Mouse (Mus musculus): ENCODE measurements around the gene 1600014C10Rik. TPM values are rescaled to one million over a fixed set of nuclear protein-coding genes. Genes with fewer than 3 reads are reported as not detected.

The 1600014C10Rik gene
- polyA plus RNA-seq, 1 experiment from 2014 or later, result 14.9 TPM

GRCm38 (mm10) chr7:38205801-38206200 lies 22.8 kb downstream of the 1600014C10Rik start:
- Histone ChIP-seq H3K27me3 (replicated peaks) (no peaks in the 10 kb centered on the region), H3K9me3 (no peaks in the 10 kb centered on the region), H3K9ac (no peak overlapping the region), H3K4me1 (no peaks in the 10 kb centered on the region), H3K36me3 (no peaks in the 10 kb centered on the region), H3K4me2 (no peak overlapping the region), H3K4me3 (replicated peaks) (no peak overlapping the region), H3K27ac (no peak overlapping the region)
- no peak for ATAC-seq (ENCODE audit: insufficient read depth, low FRiP score, low read depth)
- WGBS, result 66% methylated on average over 2 of the region's 2 CpGs

DNA sequence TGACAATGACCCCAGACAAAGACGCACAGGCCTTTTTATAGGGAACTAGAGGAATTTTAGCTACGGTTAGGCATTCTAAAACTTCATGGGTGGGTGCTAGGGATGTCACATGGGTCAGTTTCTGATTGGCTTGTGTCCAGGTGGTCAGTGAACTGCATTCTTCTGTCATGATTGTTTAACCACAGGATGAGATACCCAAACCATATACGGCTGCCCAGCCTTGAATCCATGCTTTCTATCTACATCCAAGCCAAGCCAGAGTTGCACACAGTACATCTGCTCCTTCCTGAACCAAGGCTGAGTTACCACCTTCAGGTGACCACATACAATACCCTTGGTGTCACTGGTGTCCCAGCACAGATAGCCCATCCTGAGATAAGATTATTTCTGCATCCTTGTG lies 23.5 kb downstream of the 1600014C10Rik start:
- no peak overlapping the region for H3K9ac ChIP-seq
- 68% methylated on average over 3 of the region's 3 CpGs for WGBS

DNA sequence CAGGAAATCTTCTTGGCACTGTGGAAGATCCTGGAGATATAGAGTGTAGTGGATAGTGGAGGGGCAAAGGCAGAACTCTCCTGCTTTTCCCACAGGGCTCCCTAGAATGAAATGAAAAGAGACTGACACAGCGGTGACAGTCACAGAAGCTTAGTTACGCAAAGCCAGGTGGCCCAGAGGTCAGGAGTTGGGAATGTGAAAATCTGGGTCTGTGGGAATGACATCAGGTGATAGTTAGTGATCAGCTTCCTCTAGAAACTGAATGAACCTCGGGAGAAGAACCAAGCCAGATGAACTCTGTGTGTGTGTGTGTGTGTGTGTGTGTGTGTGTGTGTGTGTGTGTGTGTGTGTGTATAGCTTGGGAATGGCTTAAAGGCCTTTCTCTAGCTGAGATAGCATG lies 26.0 kb downstream of the 1600014C10Rik start:
- H3K4me3 ChIP-seq (replicated peaks), result no peak overlapping the region
- H3K27me3 ChIP-seq (replicated peaks), result no peaks in the 10 kb centered on the region
- H3K9me3 ChIP-seq, result no peaks in the 10 kb centered on the region
- ATAC-seq (ENCODE audit: insufficient read depth, low FRiP score, low read depth), result no peak
- WGBS, result 70% methylated on average over 3 of the region's 3 CpGs
- no peak overlapping the region for H3K9ac ChIP-seq
- H3K4me2 ChIP-seq, result no peak overlapping the region
- H3K27ac ChIP-seq, result no peak overlapping the region
- no peaks in the 10 kb centered on the region for H3K36me3 ChIP-seq
- H3K4me1 ChIP-seq, result no peaks in the 10 kb centered on the region

More for the DNA sequence above, 23.5 kb downstream of the 1600014C10Rik start:
- ATAC-seq (ENCODE audit: insufficient read depth, low FRiP score, low read depth), result no peak
- Histone ChIP-seq H3K4me2 (no peak overlapping the region), H3K36me3 (no peaks in the 10 kb centered on the region), H3K4me3 (replicated peaks) (no peak overlapping the region), H3K27ac (no peak overlapping the region), H3K27me3 (replicated peaks) (no peaks in the 10 kb centered on the region), H3K9me3 (no peaks in the 10 kb centered on the region), H3K4me1 (no peaks in the 10 kb centered on the region)

DNA sequence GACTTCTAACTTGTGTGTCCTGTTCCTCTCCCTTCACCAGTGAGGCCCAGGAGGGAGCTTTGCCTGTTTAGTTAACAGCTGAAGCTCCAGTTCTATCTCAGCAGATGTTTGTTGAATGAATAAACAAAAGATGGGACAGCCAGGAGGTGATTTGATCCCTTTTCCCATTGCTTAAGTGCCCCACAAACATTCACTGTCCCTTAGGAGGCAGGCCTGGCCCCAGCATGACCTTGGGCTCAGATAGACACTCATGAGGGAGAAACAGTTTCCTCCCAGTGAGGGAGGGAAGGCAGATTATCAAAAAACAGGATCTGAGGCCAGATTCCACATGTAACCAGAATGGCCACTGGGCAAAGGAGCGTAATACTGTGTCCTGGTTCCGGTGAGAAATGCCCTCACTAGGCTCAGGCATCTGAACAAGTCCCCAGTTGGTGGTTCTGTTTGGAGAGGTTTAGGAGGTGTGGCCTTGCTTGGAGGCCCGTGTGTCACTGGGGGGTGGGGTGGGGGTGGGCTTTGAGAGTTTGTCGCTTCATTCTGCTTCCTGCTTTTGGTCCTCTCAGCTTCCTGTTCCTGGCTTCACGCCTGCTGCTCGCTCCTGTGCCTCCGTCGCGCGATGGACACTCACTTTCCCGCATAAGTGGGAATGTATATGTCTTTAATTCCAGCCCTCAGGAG lies 26.6 kb downstream of the 1600014C10Rik start:
- Histone ChIP-seq H3K27me3 (replicated peaks) (no peaks in the 10 kb centered on the region), H3K27ac (no peak overlapping the region), H3K9ac (no peak overlapping the region), H3K36me3 (no peaks in the 10 kb centered on the region), H3K9me3 (no peaks in the 10 kb centered on the region), H3K4me3 (replicated peaks) (no peak overlapping the region), H3K4me2 (no peak overlapping the region), H3K4me1 (no peaks in the 10 kb centered on the region)
- WGBS, result 51% methylated on average over 11 of the region's 11 CpGs
- no peak for ATAC-seq (ENCODE audit: insufficient read depth, low FRiP score, low read depth)

DNA sequence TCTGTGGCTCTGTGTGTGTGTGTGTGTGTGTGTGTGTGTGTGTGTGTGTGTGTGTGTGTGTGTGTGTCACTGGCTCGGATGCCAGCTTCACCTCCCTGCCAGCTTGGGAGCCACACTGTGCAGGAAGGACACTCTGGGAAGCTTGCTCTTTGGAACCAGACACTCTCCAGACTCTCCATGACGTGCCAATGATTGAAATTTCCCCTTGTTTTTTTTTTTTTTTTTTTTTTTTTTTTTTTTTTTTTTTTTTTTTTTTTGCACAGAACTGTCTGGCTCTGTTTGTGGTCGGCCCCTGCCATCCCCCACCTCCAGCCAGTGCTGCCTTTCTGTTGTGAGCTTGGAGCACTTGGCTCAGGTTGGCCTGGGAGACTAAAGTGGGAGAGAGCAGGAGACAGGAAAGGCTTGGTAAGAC lies 29.6 kb downstream of the 1600014C10Rik start:
- 17% methylated on average over 3 of the region's 3 CpGs for WGBS
- no peaks in the 10 kb centered on the region for H3K27me3 ChIP-seq (replicated peaks)
- no peaks in the 10 kb centered on the region for H3K36me3 ChIP-seq
- H3K9ac ChIP-seq, result no peak overlapping the region
- H3K4me3 ChIP-seq (replicated peaks), result no peak overlapping the region
- H3K4me1 ChIP-seq, result no peaks in the 10 kb centered on the region
- H3K9me3 ChIP-seq, result no peaks in the 10 kb centered on the region
- H3K4me2 ChIP-seq, result no peak overlapping the region
- no peak for ATAC-seq (ENCODE audit: insufficient read depth, low FRiP score, low read depth)
- no peak overlapping the region for H3K27ac ChIP-seq

DNA sequence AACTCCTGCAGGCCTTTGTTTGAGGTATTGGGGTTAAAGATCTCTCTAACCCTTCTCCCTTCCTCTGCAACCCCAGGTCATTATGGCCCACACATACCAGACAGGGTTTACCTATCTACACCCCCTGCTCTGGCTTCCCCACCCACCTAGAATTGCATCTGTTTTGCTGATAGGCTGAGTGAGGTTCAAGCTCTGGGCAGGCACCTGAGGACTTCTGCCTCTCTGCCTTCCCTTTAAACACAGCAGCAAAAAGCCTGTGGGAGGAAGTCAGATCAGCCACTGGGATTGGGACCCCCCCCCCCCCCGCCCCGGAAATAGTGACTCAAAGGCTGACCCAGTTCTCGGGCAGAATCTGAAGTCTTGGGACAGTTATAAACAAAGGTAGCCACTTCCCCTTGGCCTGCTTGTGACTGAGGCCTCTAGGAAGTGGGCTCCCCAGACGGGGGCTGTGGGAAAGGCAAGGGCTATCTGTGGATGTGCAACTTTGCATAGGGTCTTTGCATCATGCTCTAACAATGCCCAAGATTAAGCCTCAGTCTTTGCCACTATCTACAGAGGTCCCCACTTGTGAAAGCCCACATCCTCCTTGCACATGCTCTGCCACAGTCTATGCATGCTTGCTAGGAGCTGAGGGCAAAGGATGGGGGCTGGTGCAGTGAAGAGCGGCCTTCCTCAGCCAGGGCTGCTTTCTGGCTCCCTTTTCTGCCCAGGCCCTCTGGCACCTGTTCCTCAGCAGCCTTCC lies 31.6 kb downstream of the 1600014C10Rik start:
- Histone ChIP-seq H3K9ac (no peak overlapping the region), H3K27ac (no peak overlapping the region), H3K9me3 (no peaks in the 10 kb centered on the region), H3K4me2 (no peak overlapping the region), H3K27me3 (replicated peaks) (no peaks in the 10 kb centered on the region), H3K36me3 (no peaks in the 10 kb centered on the region), H3K4me3 (replicated peaks) (no peak overlapping the region), H3K4me1 (no peaks in the 10 kb centered on the region)
- no peak for ATAC-seq (ENCODE audit: insufficient read depth, low FRiP score, low read depth)
- 61% methylated on average over 5 of the region's 5 CpGs for WGBS

DNA sequence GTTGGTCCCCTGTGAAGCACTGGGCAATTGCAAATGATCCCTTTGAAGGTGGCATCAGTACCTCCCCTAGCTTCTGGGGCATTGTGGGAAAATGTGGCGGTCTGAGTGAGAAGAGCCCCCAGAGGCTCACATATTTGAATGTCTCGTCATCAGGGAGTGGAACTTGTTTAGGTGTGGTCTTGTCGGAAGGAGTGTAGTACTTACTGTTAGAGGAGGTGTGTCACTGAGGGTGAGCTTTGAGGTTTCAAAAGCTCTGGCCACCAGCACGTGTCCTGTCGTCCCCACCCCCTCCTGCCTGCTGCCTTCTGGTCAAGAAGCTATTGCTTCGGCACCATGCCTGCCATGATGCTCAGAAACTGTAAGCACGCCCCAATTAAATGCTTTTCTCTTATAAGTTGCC lies 32.3 kb downstream of the 1600014C10Rik start:
- Histone ChIP-seq H3K4me3 (replicated peaks) (no peak overlapping the region), H3K36me3 (no peaks in the 10 kb centered on the region; the same call in 1 of the 2 replicates), H3K27ac (no peak overlapping the region), H3K4me1 (no peaks in the 10 kb centered on the region), H3K27me3 (replicated peaks) (no peaks in the 10 kb centered on the region), H3K9me3 (no peaks in the 10 kb centered on the region), H3K9ac (no peak overlapping the region), H3K4me2 (no peak overlapping the region)
- 67% methylated on average over 7 of the region's 7 CpGs for WGBS
- ATAC-seq (ENCODE audit: insufficient read depth, low FRiP score, low read depth), result no peak

DNA sequence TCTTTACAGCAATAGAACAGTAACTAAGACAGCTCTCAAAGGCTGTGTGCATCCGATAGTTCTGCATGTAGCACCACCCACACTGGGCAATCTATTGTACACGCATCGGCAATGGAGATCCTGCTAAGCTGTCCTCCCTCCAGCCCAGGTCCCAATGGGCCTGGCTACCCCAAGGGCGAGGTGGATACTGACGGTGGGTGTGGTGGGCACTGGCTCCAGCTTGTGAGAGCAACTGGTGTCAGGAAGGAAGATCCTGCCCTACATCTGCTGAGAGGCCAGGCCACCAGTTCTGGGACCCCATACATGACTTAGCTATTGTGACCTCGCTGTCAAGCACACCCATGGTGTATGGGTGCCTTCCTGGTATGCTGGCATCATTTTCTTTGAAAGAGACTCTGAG lies 32.7 kb downstream of the 1600014C10Rik start:
- no peak for ATAC-seq (ENCODE audit: insufficient read depth, low FRiP score, low read depth)
- H3K4me3 ChIP-seq (replicated peaks), result no peak overlapping the region
- no peaks in the 10 kb centered on the region for H3K9me3 ChIP-seq
- no peak overlapping the region for H3K4me2 ChIP-seq
- no peaks in the 10 kb centered on the region for H3K4me1 ChIP-seq
- H3K36me3 ChIP-seq, result no peaks in the 10 kb centered on the region; the same call in 1 of the 2 replicates
- no peak overlapping the region for H3K9ac ChIP-seq
- 84% methylated on average over 6 of the region's 6 CpGs for WGBS
- H3K27ac ChIP-seq, result no peak overlapping the region
- no peaks in the 10 kb centered on the region for H3K27me3 ChIP-seq (replicated peaks)

GRCm38 (mm10) chr7:38217417-38218171 lies 34.6 kb downstream of the 1600014C10Rik start:
- ATAC-seq (ENCODE audit: insufficient read depth, low FRiP score, low read depth), result peak; percentile 21; the same call in 1 of the 2 replicates
- 63% methylated on average over 5 of the region's 5 CpGs for WGBS
- Histone ChIP-seq H3K9ac (no peak overlapping the region), H3K9me3 (no peaks in the 10 kb centered on the region), H3K4me1 (no peaks in the 10 kb centered on the region), H3K27ac (no peak overlapping the region), H3K27me3 (replicated peaks) (no peaks in the 10 kb centered on the region), H3K4me3 (replicated peaks) (no peak overlapping the region), H3K4me2 (no peak overlapping the region), H3K36me3 (no peaks in the 10 kb centered on the region; the same call in 1 of the 2 replicates)

DNA sequence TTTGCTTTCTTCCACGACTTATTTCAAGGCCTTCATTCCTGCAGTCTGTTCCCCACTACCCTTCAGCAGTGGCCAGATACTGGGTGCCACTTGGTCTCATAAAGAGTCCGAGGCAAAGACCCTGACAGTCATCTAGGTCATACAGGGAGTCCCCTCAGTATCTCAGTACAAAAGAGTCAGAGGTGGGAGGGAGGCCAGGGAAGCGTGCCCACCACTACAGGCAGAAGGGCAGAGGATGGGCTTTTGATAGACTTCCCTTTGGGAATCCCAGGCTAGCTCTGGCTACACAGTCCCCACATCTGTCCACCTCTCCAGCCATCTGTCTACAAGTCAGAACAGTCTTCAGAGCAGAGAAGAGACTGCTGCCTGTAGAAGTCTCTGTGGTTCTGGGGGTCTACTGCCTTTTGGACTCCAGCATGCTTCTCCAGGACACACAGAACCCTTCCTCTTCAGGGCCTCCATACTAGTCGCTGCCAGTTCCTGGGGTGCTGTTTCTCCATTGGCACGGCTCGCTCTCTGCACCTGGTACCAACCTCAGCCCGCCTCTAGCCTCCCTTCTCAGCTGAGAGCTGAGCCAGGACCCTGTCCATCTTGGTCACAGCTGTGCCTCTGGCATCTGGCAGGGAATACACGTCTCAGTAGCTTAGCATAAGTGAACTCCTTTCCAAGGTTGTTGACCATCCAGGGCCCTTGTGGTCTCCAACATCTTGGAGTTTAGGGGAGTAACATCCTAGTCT lies 35.8 kb downstream of the 1600014C10Rik start:
- no peaks in the 10 kb centered on the region; the same call in 1 of the 2 replicates for H3K36me3 ChIP-seq
- H3K9ac ChIP-seq, result no peak overlapping the region
- ATAC-seq (ENCODE audit: insufficient read depth, low FRiP score, low read depth), result no peak
- H3K4me2 ChIP-seq, result no peak overlapping the region
- WGBS, result 72% methylated on average over 8 of the region's 8 CpGs
- H3K9me3 ChIP-seq, result no peaks in the 10 kb centered on the region
- H3K27ac ChIP-seq, result no peak overlapping the region
- no peak overlapping the region for H3K4me3 ChIP-seq (replicated peaks)
- H3K4me1 ChIP-seq, result no peaks in the 10 kb centered on the region
- H3K27me3 ChIP-seq (replicated peaks), result no peaks in the 10 kb centered on the region

GRCm38 (mm10) chr7:38219526-38219925 lies 36.5 kb downstream of the 1600014C10Rik start:
- H3K36me3 ChIP-seq, result no peaks in the 10 kb centered on the region; the same call in 1 of the 2 replicates
- no peak overlapping the region for H3K9ac ChIP-seq
- no peaks in the 10 kb centered on the region for H3K27me3 ChIP-seq (replicated peaks)
- WGBS, result 93% methylated on average over 4 of the region's 4 CpGs
- no peak for ATAC-seq (ENCODE audit: insufficient read depth, low FRiP score, low read depth)
- no peaks in the 10 kb centered on the region for H3K9me3 ChIP-seq
- H3K4me2 ChIP-seq, result no peak overlapping the region
- no peak overlapping the region for H3K27ac ChIP-seq
- no peaks in the 10 kb centered on the region for H3K4me1 ChIP-seq
- H3K4me3 ChIP-seq (replicated peaks), result no peak overlapping the region

Data from stomach, embryonic 15.5 days (tissue).